Mouse (Mus musculus): ENCODE results near the gene Ppp1r13l.

Ppp1r13l gene

GRCm38 (mm10) chr7:19337122-19337521 is 22.4 kb upstream of the Ppp1r13l start:
- DNase-seq (ENCODE audit: low read depth, low spot score), result no peak

- DNase-seq (ENCODE audit: low read depth, low spot score), result no peak
These were observed 21.5 kb upstream of the Ppp1r13l start for GRCm38 (mm10) chr7:19338060-19338459.

GRCm38 (mm10) chr7:19338596-19338995 is 21.0 kb upstream of the Ppp1r13l start:
- DNase-seq (ENCODE audit: low read depth, low spot score), result no peak

GRCm38 (mm10) chr7:19341250-19341649 is 18.3 kb upstream of the Ppp1r13l start:
- no peak for DNase-seq (ENCODE audit: low read depth, low spot score)

DNA sequence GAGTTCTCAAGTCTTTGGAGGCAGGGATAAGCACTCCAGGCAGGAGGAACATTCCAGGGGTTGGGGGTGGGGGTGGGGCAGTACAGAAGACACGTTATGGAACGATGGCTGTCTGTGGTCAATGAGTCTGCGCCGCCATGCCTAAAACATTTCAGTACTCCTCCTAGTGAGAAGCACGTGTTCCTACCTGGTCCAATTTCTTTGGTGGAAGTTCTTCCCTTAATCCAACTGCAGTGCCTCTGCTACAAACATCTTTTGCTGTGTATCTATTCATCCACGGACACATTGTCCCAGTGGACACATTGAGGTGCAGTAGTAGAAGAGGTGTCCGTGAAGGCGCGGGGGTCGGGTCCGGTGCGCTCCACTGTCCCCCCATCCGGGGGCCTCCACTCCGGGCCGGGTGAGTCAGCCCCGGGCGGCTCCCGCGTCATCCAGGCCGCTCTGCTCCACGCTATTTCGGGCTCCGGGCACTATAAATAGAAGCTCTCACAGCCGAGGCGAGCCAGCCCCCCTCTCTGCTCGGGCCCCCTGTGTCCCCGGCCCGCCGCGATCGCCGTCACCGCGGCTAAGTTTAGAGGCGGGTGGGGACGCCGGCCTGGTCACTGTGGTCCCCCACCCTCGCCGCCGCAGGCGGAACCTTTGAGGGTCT is 17.7 kb upstream of the Ppp1r13l start:
- DNase-seq (ENCODE audit: low read depth, low spot score), result no peak

DNA sequence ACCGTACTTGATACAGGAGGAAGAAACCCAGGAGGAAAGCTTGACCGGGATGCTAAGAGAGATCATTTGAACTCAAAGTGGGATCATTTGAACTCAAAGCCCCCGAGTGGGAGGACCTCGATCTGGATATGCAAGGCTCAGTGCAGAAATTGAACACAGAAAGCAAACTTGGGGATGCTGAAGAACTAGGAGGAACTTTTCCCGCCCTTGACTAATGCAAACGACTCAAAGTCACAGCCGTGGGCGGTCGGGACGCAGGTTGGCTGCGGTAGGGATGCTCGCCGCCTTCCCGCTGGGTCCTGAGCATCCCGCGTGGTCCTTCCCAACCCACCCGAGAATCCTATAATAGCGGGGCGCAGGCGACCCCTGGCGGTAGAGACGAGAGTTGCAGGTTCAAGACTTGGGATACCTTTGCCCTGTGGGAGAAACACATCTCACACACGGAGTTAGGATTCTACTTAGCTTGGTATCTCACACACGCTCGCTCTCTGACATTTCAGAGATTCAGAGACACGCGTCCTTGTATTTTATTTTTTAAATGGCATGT is 17.0 kb upstream of the Ppp1r13l start:
- peak; percentile 78 for DNase-seq (ENCODE audit: low read depth, low spot score)

DNA sequence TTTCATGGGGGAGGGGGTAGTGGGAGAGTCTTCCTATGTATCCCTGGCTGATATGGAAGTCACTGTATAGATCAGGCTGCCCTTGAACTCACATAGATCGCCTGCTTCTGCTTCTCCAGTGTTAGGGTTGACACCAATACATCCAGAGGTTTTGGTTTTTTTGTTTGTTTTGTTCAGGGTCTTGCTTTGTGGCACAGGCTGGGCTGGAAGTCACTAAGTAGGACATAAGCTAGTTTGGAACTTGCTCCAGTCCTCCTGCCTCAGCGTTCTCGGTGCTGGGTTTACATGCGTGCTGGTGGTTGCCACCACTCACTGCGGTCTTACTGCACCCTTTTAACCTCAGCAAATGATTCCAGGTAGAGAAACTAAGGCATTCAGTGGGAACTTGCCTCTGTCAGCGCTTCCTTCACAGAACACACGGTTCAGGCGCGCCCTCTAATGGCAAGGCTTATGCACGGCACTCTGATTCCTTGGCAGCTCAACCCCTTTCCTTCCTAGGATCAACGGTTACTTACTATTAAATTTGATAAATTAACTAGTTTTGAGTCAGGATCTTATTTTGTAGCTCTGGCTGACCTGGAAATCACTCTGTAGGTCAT is 16.2 kb upstream of the Ppp1r13l start:
- DNase-seq (ENCODE audit: low read depth, low spot score), result peak; percentile 83

- DNase-seq (ENCODE audit: low read depth, low spot score), result no peak
These were observed 15.2 kb upstream of the Ppp1r13l start, which contains the start of gene Ercc1 for GRCm38 (mm10) chr7:19344237-19344847. Gene Ercc1, plus strand, starts transcription at chr7:19344778.

GRCm38 (mm10) chr7:19344938-19345471 is 14.5 kb upstream of the Ppp1r13l start:
- peak; percentile 98 for DNase-seq (ENCODE audit: low read depth, low spot score)

DNA sequence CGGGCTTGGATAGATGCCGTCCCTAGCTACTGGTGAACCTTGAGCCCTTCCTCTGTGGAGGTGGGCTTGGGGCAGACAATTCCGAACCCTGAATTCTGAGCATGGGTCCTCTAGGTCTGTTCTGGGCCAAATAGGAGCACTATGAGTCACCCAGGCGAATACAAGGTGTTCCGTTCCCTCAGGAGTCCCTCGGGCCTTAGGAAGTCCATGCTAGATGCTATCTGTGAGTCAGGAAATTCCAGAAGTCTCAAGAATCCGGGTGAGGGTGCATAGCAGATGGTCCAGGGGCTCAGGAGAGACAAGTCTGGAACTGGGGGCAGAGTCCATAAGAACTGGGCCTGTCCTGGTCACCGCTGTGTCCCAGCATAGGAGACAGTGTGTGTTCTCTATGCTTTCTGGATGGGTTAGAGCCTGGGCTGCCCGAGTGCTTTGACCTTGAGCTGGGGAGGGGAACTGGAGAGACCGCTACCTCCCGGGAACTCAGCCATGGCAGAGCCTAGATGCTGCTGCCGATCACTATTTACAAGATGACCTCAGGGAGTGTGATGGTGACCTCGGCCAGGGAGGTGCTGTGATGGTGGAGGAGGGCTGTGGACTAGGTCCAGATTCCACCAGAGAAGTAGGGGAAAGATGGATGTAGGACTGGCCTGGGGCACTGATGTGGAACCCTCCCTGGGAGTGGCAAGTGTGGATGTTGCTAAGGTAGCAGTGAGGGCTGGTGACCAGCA is 10.2 kb upstream of the Ppp1r13l start:
- DNase-seq (ENCODE audit: low read depth, low spot score), result no peak

- no peak for DNase-seq (ENCODE audit: low read depth, low spot score)
These were observed 9.3 kb upstream of the Ppp1r13l start for GRCm38 (mm10) chr7:19350221-19350620.

DNA sequence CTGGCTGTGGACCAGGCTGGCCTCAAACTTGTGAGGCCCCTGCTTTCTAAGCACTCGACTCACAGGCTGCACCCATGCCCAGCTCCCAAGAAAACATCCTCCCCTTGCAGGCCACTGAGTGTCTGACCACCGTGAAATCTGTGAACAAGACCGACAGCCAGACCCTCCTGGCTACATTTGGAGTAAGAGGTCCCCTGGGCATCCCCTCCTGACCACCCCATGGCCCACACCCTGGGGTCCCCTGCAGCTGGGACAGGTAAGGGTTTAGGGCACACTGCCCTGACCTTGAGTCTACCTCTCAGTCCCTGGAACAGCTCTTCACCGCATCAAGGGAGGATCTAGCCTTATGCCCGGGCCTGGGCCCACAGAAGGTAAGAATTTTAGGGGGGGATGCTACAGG is 4.6 kb upstream of the Ppp1r13l start:
- DNase-seq (ENCODE audit: low read depth, low spot score), result no peak

DNA sequence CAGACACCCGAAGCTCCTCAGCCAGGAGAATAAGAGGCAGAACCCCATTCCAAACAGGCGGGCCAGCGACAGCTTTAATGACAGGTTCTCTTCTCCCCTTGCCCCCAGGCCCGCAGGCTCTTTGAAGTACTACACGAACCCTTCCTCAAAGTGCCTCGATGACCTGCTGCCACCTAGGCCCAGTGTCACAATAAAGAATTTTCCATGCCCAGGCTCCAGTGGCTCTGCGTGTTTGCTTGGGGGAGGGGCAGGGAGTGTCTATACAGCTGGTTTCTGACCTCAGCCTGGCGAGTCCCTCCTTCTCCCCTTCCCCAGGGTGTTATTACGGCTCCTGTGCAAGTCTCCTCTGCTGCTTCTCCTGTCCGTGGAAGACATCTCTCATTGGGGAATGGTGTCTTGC is 3.2 kb upstream of the Ppp1r13l start:
- no peak for DNase-seq (ENCODE audit: low read depth, low spot score)

GRCm38 (mm10) chr7:19357381-19358375 is 1.9 kb upstream of the Ppp1r13l start:
- no peak for DNase-seq (ENCODE audit: low read depth, low spot score)

GRCm38 (mm10) chr7:19358634-19359033 is 915 bp upstream of the Ppp1r13l start:
- DNase-seq (ENCODE audit: low read depth, low spot score), result no peak

DNA sequence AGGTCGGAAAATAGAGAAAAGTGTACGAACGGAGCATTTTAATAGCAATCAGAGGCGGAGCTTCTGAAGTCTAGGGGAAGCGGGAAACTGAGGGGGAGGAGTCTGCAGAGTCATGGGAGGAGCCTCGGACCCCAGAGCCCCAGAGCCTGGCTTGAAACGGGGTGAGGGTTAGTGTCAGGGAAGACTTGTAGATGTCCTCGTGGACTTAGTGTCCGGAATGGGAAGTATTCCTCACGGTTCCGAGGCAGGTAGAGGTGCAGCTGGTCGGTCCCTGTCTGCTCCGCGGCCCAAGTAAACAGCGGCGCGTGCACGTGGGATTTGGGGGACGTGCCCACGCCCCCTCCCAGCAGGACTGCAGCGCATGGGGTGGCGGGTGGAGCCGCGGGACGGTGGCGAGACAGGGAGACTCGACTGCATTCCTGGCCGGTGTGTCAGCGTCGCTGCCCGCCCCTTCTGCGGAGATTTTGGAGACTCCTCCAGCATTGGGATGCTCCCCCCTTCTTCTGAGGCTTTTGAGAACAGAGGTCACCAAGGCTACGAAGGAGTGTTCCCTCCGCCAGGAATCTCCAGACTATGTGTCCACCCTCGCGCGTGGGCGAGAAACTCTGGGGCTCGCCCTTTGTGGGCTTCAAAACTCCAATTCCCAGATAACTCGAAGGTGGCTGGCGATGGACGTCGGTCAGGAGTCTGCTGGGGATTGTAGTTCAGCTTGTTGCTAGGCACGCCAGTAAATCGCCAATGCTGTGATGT is 518 bp downstream of the Ppp1r13l start:
- peak; percentile 79 for DNase-seq (ENCODE audit: low read depth, low spot score)

GRCm38 (mm10) chr7:19360944-19361343 is 1.4 kb downstream of the Ppp1r13l start:
- peak; percentile 88 for DNase-seq (ENCODE audit: low read depth, low spot score)

GRCm38 (mm10) chr7:19361720-19362119 is 2.2 kb downstream of the Ppp1r13l start:
- DNase-seq (ENCODE audit: low read depth, low spot score), result no peak

DNA sequence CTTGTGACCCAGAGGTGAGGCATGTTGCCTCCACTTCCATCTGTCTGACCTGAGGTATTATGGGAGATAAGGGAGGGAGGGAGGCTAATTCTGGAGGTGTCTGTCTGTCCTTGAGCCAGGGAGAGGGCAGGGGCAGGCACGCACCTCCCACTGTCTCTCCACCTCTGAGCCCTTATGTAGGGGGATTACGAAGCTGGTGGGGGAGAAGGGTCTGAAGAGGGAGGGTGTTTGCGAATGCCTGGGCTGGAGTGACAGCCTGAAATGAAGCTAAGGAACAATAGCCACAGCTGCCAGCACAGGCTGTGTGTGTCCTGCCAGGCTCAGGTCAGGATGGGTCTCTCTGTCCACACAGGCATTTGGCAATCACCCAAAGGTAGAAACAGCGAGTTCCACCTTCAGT is 2.7 kb downstream of the Ppp1r13l start:
- no peak for DNase-seq (ENCODE audit: low read depth, low spot score)

DNA sequence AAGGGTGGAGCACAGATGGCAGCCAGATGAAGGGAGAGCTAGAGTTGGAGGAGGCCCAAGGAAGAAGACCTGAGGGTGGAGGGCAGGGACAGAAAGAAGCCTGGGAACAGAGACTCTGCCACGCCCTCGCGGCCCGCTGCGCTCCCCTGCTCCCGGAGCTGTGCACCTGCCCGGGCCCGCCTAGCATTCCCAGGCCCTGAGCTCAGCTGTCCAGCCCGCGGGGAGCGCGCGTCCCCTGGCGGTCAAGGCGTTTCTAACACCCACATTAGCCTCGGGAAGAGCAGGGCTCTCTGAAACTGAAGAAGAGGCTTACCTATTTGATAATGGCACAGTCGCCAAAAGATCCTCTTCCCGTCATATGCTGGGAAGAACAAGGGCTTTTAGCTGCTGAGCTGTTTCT is 4.3 kb downstream of the Ppp1r13l start:
- no peak for DNase-seq (ENCODE audit: low read depth, low spot score)
